Mouse (Mus musculus): ENCODE data around the gene Fbxw7.

DNA sequence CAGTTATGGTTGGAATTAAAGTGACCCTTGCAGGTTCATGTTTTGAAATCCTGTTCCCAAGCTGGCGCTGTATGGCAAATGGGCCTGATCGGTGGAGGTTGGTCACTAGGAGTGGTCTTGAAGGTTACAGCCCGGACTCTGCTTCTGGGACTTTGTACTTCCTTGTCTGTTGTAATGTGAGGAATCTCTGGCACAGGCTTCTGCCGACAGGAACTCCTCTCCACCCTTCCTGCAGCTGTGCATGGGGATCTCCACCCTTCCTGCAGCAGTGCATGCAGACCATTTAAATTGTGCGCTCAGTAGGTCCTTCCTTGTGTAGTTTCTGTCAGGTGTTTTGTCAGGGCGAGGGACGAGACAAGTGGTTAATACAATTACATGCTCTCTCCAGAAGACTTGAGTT, 37.8 kb downstream of the Fbxw7 start:
- TF ChIP-seq CTCF (IDR thresholded peaks at IDR 0.05; ENCODE audit: control insufficient read depth, insufficient read depth, insufficient replicate concordance, low read depth, low read length): no peak
- TF ChIP-seq POLR2A (IDR thresholded peaks at IDR 0.05; ENCODE audit: control insufficient read depth, low read depth, low read length): no peak

Data from testis, adult 2 months (tissue).